Mouse (Mus musculus): Measurements from ENCODE around the gene Pla2g3. TPM values are rescaled to one million over a fixed set of nuclear protein-coding genes. Genes with fewer than 3 reads are reported as not detected.

Gene Pla2g3
- total RNA-seq, 2 experiments from 2014 or later, result 0.11 to 0.24 TPM

DNA sequence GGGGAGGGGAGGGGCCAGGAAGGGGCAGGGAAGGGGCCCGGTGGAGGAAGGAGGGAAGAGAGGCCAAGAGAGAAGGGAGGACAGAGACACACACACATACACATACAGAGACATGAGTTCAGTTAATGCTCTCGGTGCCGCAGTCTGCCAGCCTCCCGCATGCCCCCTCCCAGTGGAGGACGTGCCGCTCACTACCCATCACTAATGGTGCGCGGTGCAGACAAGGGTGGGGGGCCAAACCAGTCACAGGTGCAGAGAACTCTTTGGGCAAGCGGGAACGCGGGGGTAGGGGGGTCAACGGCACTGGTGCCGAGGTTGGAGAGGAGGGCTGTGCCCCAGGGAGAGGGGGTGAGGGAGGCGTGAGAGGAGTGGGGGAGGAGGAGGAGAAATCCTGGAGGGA lies 32.8 kb downstream of the Pla2g3 start:
- DNase-seq, result no peak

- no peak for DNase-seq
Measured at GRCm38 (mm10) chr11:3521339-3522224, 33.5 kb downstream of the Pla2g3 start.

DNA sequence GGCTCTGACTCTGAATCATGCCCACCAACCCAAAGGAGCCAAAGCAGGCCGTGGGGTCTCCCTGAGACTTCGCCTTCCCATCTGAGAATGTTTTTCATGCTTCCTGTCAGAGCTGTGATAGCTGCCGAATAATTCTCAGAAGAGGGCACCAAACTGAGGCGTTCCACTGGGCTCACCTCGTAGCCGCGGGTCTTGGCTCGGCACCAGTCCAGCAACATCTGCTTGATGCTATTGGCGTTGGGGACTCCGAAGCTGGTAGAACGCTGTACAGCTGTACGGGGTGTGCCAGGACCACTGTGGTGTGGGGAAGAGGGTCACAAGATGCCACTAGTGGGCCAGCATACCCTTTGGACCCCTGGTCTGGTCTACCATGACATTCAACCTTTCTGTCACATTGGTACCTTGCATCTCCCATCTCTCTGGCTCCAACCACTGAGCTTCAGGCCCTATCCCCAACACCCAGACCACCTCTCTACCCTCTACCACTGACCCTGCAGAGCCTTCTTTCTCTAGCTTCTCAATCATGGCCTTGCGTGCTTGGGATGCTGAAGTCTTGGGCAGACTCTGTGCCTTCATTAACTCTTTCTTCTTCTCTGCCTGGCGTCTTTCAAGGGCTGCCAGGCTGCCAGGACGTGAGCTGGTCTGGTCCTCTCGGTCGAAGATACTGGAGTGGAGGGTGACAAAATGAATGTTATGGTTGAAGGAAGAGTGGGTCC lies 34.4 kb downstream of the Pla2g3 start:
- DNase-seq, result no peak

DNA sequence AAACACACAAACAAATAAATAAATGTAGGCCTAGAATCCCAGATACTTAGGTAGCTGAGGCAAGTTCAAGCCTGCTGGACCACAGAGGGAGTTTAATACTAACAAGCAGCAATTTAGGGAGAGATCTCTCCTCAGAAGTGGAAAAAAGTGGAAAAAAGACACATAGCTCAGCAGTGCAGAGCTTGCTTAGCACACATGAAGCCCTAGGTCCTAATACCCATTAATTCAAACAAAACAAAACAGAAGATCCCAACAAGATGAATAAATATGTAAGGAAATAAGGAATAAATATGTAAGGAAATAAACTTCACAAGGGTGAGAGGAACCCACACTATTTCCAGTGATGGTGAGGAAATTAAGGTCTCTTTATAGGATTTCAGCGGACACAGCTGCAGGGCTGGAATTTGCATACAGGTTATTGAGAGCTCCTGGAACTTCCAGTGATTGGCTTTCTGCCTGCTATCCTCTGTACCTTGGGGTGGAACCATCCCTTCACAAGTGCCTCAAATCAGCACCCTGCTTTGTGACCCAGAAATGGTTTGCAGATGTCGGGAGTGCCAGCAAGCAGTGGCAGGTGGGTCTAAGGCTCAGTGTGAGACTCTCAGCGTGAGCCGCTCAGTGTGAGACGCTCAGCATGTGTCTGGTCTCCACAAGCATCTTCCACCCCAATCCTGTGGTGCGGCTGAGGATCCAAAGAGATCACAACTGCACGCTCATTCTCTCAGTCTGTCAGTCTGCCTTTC lies 35.9 kb downstream of the Pla2g3 start:
- no peak for DNase-seq

DNA sequence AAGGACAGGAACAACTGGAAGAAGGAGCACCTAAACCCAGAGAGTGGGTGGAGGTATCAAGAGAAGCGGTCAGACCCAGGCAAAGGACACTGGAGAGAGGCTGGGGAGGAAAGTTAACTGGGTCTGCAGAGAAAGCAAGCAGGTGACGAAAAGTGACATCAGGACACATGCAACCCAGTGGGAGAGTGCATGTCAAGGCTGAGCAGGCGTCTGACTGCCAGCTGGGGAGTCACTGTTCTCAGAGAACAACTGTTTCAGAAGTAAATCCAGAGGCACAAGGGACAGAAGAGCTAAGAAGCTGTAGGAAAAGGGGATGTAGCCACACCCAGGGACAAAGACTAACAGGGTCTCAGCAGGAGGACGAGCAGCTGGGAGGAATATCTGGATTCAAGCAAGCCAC lies 37.5 kb downstream of the Pla2g3 start:
- DNase-seq, result no peak

DNA sequence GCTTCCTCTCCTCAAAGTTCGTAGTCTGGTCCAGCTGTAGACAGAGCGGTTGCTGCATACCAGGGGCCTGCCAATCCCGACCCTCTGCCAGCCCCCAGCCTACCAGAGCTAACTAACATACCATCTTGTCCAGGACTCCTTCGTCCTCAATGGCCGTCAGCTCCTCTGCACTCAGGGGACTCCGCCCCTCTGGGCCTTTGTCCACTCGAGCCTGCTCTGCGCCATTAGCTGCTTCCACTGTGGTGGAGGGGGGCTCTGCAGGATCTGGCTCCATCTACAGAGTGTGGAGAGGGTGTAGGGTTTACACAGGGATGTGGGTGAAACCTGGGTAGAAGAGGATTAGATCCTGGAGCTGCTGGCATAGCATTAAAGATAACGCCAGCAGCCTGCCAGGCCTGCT lies 38.1 kb downstream of the Pla2g3 start:
- peak; percentile 23 for DNase-seq

GRCm38 (mm10) chr11:3526979-3527738 lies 39.1 kb downstream of the Pla2g3 start:
- DNase-seq, result peak; percentile 43

- DNase-seq, result peak; percentile 78
Measured at GRCm38 (mm10) chr11:3527766-3528165, 39.7 kb downstream of the Pla2g3 start.

GRCm38 (mm10) chr11:3528208-3528607 lies 40.1 kb downstream of the Pla2g3 start:
- DNase-seq, result peak; percentile 4

DNA sequence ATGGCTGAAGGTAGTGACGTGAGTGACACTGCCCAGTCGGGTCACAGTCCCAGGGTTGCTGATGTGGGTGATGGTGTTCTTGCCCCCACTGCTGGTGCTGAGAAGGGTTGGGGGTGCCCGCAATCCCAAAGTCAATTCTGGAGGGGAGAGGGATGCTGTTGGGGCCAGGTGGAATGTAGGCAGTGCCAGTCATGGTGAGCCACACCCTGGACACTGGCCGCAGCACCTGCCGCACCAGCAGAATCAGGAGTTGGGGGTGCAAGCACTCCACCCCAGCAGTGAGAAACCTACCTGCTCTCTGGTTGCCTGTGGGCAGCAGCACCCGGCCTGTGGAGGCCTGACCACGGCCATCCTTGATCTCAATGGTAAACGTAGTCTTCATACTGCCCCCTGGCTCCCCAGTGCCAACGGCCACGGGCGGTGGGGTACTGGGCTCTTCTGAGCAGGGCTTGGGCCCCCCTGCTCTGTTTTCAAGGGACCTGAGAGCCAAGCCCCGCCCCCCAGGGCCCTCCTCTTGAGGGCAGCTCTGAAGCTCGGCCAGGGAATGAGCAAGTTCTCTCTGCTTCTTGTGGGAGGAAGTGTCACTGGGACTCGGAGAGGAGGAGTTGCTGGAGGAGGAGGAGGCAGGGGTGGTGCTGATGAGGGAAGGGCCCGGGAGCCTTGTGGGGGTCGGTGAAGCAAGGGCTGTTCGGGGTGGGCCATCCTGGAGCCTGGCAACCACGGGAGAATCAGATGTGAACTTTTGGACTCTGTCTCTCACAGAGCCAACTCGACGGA lies 41.6 kb downstream of the Pla2g3 start:
- DNase-seq, result peak; percentile 17

GRCm38 (mm10) chr11:3530731-3531130 lies 42.6 kb downstream of the Pla2g3 start:
- DNase-seq, result no peak

- no peak for DNase-seq
Measured at GRCm38 (mm10) chr11:3531634-3532033, 43.5 kb downstream of the Pla2g3 start.

- no peak for DNase-seq
Measured at GRCm38 (mm10) chr11:3532101-3532931, 44.2 kb downstream of the Pla2g3 start.

DNA sequence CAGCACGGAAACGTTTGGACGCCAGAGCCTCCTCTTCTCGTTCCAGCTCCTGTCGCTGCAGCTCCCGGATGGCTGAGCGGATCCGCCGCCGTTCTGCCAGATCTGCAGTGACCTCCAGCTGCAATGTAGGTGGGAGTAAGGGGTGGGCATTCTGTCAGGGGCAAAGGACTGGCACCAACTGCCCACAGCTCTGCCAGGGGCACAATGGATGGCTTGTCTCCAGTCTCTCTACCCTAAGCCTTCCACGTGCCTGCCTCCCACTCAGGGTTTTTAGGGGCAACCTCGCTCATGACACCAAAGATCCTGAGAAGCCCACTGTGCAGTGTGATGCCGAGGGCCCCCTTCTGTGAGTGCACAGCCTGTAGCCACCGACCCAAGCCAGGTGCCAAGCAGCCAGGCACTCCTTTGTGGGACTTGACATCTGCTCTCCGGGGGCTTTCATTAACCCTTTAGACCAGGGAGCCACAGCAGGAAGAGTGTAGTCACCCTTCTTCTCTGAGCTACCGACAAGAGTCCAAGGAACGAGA lies 45.4 kb downstream of the Pla2g3 start:
- no peak for DNase-seq

DNA sequence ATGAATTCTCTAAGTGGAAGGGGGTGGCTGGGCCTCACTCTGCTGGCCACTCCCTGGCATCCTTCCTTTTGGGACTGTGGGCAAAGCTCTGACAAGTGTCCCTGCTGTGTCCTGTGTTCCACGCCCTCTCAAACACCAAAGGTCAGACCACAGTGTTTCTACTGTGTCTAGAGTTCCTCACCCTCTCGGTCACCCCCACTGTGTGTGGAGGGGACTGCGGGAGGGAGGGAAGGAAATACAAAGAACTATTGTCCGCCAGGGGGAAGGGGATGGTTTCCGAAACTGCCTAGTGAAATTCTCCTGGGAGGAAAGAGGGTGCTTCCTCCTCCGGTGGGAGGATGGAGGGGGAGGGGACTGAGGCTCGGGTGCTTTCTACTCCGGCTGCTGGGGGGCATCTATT lies 46.9 kb downstream of the Pla2g3 start:
- no peak for DNase-seq

DNA sequence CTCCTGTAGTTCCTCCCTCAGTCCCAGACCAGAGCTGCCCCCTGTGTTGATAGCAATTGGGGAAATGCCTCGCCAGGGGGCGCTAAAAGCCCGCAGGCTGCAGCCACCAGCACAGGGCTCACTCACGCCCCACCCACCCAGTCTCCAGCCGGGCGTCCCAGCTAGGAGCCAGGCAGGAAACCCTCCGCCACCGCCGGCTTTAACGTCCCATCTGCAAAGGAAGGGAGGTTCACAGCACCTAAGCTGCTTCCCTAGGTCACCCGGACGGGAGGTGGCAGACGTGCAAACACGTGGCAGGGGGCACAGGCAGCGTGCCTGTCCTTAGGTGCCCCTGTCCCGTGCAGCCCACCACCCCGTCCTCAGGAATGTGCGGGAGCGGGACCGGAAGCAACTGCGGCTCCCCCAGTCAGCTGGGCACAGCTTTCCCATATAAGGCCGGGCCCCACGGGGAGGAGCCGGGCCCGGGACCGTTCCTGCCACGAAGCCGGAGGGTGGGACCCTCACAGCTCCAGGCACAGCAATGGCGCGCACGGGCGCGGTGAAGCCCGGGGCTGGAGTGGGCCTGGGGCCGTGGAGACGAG lies 47.4 kb downstream of the Pla2g3 start:
- peak; percentile 99 for DNase-seq

- no peak for DNase-seq
Measured at GRCm38 (mm10) chr11:3536082-3536481, 48.0 kb downstream of the Pla2g3 start.

DNA sequence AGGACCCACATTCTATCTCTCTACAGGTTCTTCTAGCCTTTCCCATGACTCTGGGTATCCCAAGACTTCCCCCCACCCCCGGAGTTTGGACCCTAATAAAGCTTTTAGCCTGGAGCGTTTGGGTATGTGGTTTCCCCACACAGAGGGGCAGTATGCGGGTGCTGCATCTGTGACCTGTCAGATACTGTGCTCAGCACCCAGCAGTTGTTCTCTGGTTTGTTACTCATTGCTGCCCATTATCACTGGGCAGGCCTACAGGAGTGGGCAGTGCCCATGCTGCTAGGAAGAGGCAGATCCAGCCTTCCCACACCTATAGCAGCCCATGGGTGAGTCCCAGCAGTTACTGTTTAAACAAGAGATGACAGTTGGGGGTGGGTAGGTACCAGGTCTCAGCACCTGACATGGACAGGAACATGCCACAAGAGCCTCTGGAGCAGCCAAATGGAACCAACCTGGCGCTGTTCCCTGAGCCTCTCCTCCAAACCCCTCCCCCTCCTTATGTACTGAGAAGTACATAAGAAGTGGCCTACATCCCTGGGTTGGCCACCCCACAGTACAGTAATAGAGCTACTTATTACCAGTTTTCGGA lies 48.8 kb downstream of the Pla2g3 start:
- no peak for DNase-seq

DNA sequence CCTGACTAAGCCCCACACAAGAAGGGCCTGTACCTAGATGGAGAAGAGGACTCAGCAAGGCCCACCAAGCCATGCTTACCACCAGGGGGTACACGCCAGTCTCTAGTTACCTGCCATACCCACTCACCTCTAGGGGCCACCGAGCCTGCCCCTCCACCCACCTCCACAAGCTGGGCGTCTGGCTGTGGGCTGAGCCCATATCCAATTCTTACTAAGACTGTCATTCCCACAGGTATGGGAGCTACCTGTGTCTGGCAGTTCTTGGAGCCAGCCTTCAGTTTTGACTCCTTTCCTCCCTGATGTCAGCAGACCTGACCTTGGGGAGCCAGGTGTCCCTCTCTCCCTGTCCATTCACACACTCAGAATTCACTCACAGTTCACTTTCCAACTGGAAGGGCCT lies 49.6 kb downstream of the Pla2g3 start:
- no peak for DNase-seq
